Mouse (Mus musculus) testis, adult 2 months (tissue): ENCODE results near the gene Mbd4.

Source experiments
- CTCF ChIP-seq: fragments of 200-500 bp; IDR thresholded peaks from 2 replicates; pipeline ENCODE4 v1.5.1; 2012; ENCODE audit warnings: low read depth, mild to moderate bottlenecking, inconsistent platforms, low read length, moderate library complexity; ENCODE audit not compliant: control insufficient read depth, insufficient read depth, insufficient replicate concordance
- POLR2A ChIP-seq: fragments of 200-500 bp; IDR thresholded peaks from 2 replicates; pipeline ENCODE4 v1.6.1; 2012; ENCODE audit warnings: low read depth, mild to moderate bottlenecking, inconsistent platforms, low read length, moderate library complexity; ENCODE audit not compliant: control insufficient read depth

GRCm38 (mm10) chr6:115854432-115854831 lies 1.3 kb upstream of the Mbd4 start:
- no peak for TF ChIP-seq CTCF
- no peak for TF ChIP-seq POLR2A
